Mouse (Mus musculus): ENCODE results near the gene Cep85l. TPM values are rescaled to one million over a fixed set of nuclear protein-coding genes. Genes with fewer than 3 reads are reported as not detected.

The Cep85l gene
- 9.0 and 10.6 TPM in 2 replicates for polyA plus RNA-seq (2012; rRNA removed; ENCODE audit: low replicate concordance)

DNA sequence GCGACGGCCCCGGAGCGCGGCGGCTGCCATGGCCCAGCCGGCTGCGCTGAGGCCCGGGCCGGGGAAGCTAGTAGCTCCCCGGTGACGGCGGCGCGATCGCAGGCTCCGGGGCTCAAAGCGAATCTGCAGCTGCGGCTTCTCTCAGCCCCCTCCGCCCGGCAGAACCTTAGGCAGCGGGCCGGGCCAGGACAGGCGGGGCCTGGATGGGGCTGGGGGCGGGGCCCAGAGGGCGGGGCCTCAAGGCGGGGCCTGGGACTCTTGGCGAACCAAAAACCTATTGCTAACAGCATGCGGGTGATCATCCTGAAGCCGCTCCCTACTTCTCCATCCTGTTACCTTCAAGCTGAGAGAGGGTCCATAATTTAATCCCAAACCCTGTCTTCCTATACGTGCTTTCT is at the start of gene Cep85l:
Cep85l (minus strand) TSS at position 239 of the 398 bp plus-strand sequence.

DNA sequence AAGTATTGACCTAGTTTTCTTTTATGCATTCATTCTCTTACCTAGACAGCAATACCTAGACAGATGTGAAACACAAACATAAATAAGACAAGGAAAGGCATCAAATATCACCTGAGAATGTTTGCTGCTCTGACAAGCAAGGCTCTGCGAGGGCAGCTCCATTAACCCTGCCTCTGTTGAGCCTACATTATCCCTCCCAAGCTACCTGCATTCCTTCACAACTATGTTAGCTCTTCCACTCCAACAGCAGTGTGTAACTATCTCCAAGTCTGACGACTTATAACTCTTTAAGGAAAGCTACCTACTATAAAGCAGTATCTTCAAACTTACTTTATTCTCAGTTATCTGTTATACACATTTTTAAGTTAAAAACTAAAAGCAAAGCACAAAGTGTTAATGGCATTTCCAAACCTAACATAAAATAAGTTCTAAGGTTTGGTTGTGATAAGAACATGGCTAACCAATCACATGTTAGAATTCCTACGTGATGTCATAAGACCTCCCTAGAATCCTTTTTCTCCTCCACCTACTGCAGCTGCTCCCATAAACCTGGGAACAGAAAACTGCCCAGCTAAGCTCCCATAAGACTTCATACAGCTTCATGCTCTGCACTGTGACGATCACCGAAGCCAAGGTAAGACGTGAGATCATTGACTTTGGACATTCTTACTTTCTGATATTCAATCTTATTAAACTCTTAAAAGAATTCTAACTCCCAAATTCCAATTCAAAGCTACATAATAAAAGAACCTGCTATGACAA is 42.4 kb downstream of the Cep85l start, which contains the start of gene Pln:
Pln (plus strand) TSS at position 506 of the 762 bp plus-strand sequence.

Other genes with a start within 250 kb of the Cep85l start
- 6.3 and 23.9 TPM in 2 replicates for gene Pln, start 42.3 kb downstream of the Cep85l start, polyA plus RNA-seq (2012; rRNA removed; ENCODE audit: low replicate concordance)
- 6.9 and 8.0 TPM in 2 replicates for gene Asf1a, start 216.8 kb upstream of the Cep85l start, polyA plus RNA-seq (2012; rRNA removed; ENCODE audit: low replicate concordance)

Data from subcutaneous adipose tissue, adult 2 months (tissue).